Mouse (Mus musculus): ENCODE measurements at regions not wholly inside any gene's neighbourhood (a gene's known extent, or its start where the extent isn't known, plus 50 kb on each side); places are given as distances from the start of the nearest gene placed in this dataset.
"Not testable (repeated sequence)": the region's sequence is repeated elsewhere in the genome, so short reads cannot be mapped to it uniquely, and the experiment has no call there.

GRCm38 (mm10) chr13:11030874-11031273, 670.2 kb upstream of the Chrm3 start:
- not testable (repeated sequence) for DNase-seq (ENCODE audit: low read depth, low spot score)

GRCm38 (mm10) chr13:11030381-11030780, 669.7 kb upstream of the Chrm3 start:
- DNase-seq (ENCODE audit: low read depth, low spot score) = no peak

GRCm38 (mm10) chr13:11025918-11026317, 665.3 kb upstream of the Chrm3 start:
- no peak for DNase-seq (ENCODE audit: low read depth, low spot score)

- DNase-seq (ENCODE audit: low read depth, low spot score) = no peak
Measured at GRCm38 (mm10) chr13:11024441-11024840, 663.8 kb upstream of the Chrm3 start.

- no peak for DNase-seq (ENCODE audit: low read depth, low spot score)
Measured at GRCm38 (mm10) chr13:11017584-11017983, 656.9 kb upstream of the Chrm3 start.

GRCm38 (mm10) chr13:11005374-11005773, 644.7 kb upstream of the Chrm3 start:
- DNase-seq (ENCODE audit: low read depth, low spot score) = no peak

GRCm38 (mm10) chr13:10991151-10991550, 630.5 kb upstream of the Chrm3 start:
- DNase-seq (ENCODE audit: low read depth, low spot score) = no peak

GRCm38 (mm10) chr13:10990503-10991025, 629.9 kb upstream of the Chrm3 start:
- no peak for DNase-seq (ENCODE audit: low read depth, low spot score)

- DNase-seq (ENCODE audit: low read depth, low spot score) = no peak
Measured at GRCm38 (mm10) chr13:10989095-10989814, 628.6 kb upstream of the Chrm3 start.

GRCm38 (mm10) chr13:10983736-10984135, 623.1 kb upstream of the Chrm3 start:
- no peak for DNase-seq (ENCODE audit: low read depth, low spot score)

GRCm38 (mm10) chr13:10982543-10982942, 621.9 kb upstream of the Chrm3 start:
- no peak for DNase-seq (ENCODE audit: low read depth, low spot score)

- no peak for DNase-seq (ENCODE audit: low read depth, low spot score)
Measured at GRCm38 (mm10) chr13:10971932-10972331, 611.3 kb upstream of the Chrm3 start.

GRCm38 (mm10) chr13:10970721-10971120, 610.1 kb upstream of the Chrm3 start:
- DNase-seq (ENCODE audit: low read depth, low spot score) = no peak

GRCm38 (mm10) chr13:10952923-10953322, 592.3 kb upstream of the Chrm3 start:
- DNase-seq (ENCODE audit: low read depth, low spot score) = no peak

GRCm38 (mm10) chr13:10950658-10951057, 590.0 kb upstream of the Chrm3 start:
- not testable (repeated sequence) for DNase-seq (ENCODE audit: low read depth, low spot score)

GRCm38 (mm10) chr13:10947398-10947797, 586.8 kb upstream of the Chrm3 start:
- DNase-seq (ENCODE audit: low read depth, low spot score) = no peak

- no peak for DNase-seq (ENCODE audit: low read depth, low spot score)
Measured at GRCm38 (mm10) chr13:10943877-10944276, 583.2 kb upstream of the Chrm3 start.

GRCm38 (mm10) chr13:10942031-10942655, 581.5 kb upstream of the Chrm3 start:
- DNase-seq (ENCODE audit: low read depth, low spot score) = peak; percentile 46

GRCm38 (mm10) chr13:10938233-10938632, 577.6 kb upstream of the Chrm3 start:
- no peak for DNase-seq (ENCODE audit: low read depth, low spot score)

GRCm38 (mm10) chr13:10930741-10931140, 570.1 kb upstream of the Chrm3 start:
- DNase-seq (ENCODE audit: low read depth, low spot score) = no peak

- no peak for DNase-seq (ENCODE audit: low read depth, low spot score)
Measured at GRCm38 (mm10) chr13:10914377-10914776, 553.7 kb upstream of the Chrm3 start.

- DNase-seq (ENCODE audit: low read depth, low spot score) = no peak
Measured at GRCm38 (mm10) chr13:10909122-10909751, 548.6 kb upstream of the Chrm3 start.

GRCm38 (mm10) chr13:10867864-10868263, 507.2 kb upstream of the Chrm3 start:
- DNase-seq (ENCODE audit: low read depth, low spot score) = no peak

Data from mesoderm, embryonic 11.5 days (tissue).